Mouse (Mus musculus) lung, postnatal 10 days (tissue): ENCODE results near the gene Cerkl.
A peak's percentile ranks its signal among the peaks of the same experiment; 100 is the strongest.

Source experiments
- DNase-seq: peaks from one replicate; pipeline ENCODE4 v3.0.0; 2021

The Cerkl gene

GRCm38 (mm10) chr2:79456575-79457349 is at the start of gene Cerkl, which contains the start of gene Neurod1:
Gene Cerkl, minus strand, starts transcription at chr2:79456785.
Gene Neurod1, minus strand, starts transcription at chr2:79456751.
- no peak for DNase-seq

DNA sequence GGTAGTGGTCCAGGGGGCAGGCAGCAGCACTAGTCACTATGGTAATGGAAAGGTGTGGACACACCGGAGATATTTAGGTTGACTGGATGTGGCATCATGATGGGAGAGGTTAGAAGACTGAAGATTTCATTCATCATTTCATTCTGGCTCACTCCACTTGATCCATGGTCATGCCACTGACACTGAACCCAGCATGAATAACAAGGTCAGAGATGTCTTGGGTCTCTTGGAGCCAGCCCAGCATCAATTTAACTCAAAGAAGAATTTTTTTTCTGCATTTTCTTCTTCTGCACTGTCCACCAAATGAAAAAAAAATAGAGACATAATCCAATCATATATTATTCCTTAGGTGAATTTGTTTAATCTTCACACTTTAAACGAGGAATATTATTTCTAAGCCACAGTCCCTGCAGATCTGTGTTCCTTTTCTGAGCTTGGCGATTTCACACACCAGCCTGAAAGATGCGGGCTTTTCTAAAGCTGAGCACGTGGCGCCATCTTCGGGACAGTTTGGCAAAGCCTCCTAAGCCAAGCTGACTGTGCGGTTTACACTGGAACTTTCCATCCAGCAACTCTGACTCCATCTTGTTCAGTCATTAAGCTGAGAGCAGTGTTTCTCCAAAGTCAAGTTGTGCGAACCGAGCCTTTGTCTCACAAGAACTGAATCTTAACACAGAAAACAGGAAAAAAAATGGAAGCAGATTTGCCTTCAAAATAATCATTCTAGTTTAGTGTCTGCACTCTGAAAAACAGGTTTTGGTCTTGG is 42.6 kb upstream of the Cerkl start:
- DNase-seq: peak; percentile 74

DNA sequence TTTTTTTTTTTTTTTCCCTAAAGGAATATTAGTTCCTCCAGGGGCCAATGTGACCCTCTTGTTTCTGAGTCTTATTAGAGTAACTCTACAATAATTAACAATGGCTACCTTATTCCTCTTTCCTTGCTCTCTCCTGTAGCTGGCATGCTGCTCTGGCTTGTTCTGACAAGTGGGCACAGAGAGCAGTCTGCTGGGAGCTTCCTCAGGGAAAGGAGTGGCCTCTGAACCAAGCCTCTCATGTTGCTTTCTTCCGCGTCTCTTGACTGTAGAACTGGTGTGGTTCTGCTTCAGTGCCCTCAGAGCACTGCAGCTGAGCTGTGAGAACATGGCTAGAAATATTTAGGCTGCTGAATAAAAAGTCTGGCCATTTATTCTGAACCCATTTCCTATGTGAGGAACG is 28.5 kb upstream of the Cerkl start:
- no peak for DNase-seq

GRCm38 (mm10) chr2:79482511-79482910 is 25.9 kb upstream of the Cerkl start:
- DNase-seq: no peak

GRCm38 (mm10) chr2:79462411-79462810 is 5.8 kb upstream of the Cerkl start:
- no peak for DNase-seq

GRCm38 (mm10) chr2:79461861-79462260 is 5.3 kb upstream of the Cerkl start:
- no peak for DNase-seq

DNA sequence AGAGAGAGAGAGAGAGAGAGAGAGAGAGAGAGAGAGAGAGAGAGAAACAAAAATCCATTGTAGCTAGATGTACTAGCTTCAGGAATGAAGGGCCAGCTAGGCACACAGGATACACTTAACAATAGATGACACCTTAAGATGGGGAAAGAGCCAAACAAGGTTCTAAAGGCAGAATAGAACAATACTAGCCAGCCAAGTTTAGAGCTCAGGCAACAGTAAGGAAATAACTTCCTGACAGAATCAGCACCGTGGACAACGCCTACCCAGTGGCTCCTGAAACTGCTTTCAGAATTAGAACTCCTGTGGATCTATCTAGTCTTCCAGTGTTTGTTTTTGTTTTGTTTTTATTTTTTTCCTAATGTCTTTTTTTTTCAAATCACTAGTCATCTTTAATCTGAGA is 4.0 kb upstream of the Cerkl start:
- peak; percentile 14 for DNase-seq

- no peak for DNase-seq
These were observed 3.5 kb upstream of the Cerkl start for GRCm38 (mm10) chr2:79460107-79460506.

GRCm38 (mm10) chr2:79459061-79460045 is 2.8 kb upstream of the Cerkl start:
- no peak for DNase-seq

DNA sequence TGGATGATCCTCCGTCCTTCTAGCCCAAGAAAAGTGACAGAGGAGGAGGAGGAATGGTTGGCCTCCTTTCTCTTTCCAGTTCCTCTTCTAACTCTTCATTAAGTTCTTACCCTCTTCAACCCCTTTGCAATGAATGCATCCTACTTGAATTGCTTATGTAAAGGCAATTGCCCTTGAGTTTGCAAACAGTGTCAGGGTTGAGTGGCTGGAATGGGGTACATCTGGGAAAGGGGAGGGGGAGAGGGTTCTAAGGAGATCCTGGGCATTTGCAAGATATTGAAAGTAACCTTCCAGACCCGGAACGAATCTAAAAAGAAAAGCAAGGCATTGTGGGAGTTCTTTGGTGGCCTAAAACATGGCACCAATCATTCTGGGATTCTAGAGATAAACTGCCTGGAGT is 1.3 kb upstream of the Cerkl start:
- DNase-seq: no peak

GRCm38 (mm10) chr2:79457434-79457833 is 849 bp upstream of the Cerkl start:
- no peak for DNase-seq

- DNase-seq: no peak
These were observed 939 bp downstream of the Cerkl start for GRCm38 (mm10) chr2:79455646-79456045.

- no peak for DNase-seq
These were observed 1.7 kb downstream of the Cerkl start for GRCm38 (mm10) chr2:79454786-79455446.

GRCm38 (mm10) chr2:79453901-79454781 is 2.4 kb downstream of the Cerkl start:
- DNase-seq: peak; percentile 85

DNA sequence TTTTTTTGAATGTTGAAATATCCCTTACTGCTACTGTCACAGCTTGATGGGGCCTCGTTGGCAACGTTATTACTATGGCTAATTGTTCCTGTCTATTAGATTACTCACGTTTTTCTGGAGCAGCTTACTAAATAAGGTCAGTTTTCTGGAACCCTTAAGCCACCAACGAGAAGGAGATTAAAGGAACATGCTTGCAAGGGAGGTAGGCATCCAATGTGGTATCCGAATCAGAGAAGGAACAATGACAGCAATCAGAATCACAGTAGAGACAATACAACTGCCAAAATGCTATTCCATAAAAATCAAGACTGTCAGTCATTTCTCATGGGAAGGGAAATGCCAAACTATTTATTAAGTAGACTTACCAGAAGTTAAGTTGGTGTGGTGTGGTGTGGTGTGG is 5.1 kb downstream of the Cerkl start:
- DNase-seq: no peak

- DNase-seq: no peak
These were observed 5.7 kb downstream of the Cerkl start for GRCm38 (mm10) chr2:79450684-79451394.

- DNase-seq: no peak
These were observed 7.2 kb downstream of the Cerkl start for GRCm38 (mm10) chr2:79449371-79449770.

- no peak for DNase-seq
These were observed 9.4 kb downstream of the Cerkl start for GRCm38 (mm10) chr2:79447198-79447597.

DNA sequence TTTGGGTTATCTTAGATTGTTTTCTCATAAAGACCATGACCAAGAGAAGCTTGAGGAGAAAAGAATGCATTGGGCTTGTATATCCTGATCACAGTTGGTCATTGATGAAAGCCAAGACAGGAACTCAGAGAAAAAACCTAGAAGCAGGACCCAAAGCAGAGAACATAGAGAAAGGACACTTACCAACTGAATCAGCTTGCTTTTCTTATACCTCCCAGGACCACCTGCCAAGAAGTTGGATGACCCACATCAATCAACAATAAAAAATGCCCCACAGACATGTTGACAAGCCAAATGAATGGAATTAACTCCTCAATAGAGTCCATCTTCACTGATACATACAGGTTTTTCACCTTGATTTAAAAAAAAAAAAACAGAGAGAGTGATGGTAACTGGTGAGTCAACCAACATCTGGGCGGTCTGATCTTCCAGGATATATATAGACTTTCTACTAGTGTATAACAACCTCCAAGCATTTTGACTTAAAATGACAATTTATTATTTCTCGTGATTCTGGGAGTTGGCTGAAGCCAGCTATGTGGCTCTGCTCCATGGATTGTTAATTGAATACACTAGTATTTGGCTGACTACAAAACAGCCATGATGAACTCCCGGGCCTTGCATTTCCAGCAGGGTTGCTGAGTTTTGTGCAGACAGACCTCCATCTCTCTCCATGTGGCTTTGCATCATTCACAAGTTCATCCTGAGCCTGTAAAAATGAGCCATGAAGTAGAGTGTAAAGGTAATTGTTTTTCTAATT is 12.5 kb downstream of the Cerkl start:
- DNase-seq: no peak

- DNase-seq: no peak
These were observed 13.2 kb downstream of the Cerkl start for GRCm38 (mm10) chr2:79443401-79443800.
